Mouse (Mus musculus) adrenal gland, adult 18-20 months (tissue): ENCODE data around the gene Mau2. TPM values are rescaled to one million over a fixed set of nuclear protein-coding genes. Genes with fewer than 3 reads are reported as not detected.
"Not testable (repeated sequence)": the region's sequence is repeated elsewhere in the genome, so short reads cannot be mapped to it uniquely, and the experiment has no call there.

Experiments used
- DNase-seq, 2 experiments: peaks; one replicate each; pipeline ENCODE4 v3.0.0; 2021 to 2022; ENCODE audit warnings: low spot score in 2 of 2
- total RNA-seq, 2 experiments: library from RNA; stranded (reverse); gene quantifications; 1 replicate in 1 of 2; 2 replicates in 1 of 2; pipeline ENCODE4 v1.2.3; 2021

The Mau2 gene
- total RNA-seq, 2 experiments from 2014 or later: 48.8 to 55.7 TPM

GRCm38 (mm10) chr8:70030255-70030654 lies 12.3 kb downstream of the Mau2 start:
- DNase-seq: no peak

GRCm38 (mm10) chr8:70026151-70026550 lies 16.4 kb downstream of the Mau2 start:
- DNase-seq: no peak

- DNase-seq: no peak
Observed at GRCm38 (mm10) chr8:70023596-70023995, 18.9 kb downstream of the Mau2 start.

GRCm38 (mm10) chr8:70015017-70015416 lies 27.5 kb downstream of the Mau2 start:
- no peak for DNase-seq

DNA sequence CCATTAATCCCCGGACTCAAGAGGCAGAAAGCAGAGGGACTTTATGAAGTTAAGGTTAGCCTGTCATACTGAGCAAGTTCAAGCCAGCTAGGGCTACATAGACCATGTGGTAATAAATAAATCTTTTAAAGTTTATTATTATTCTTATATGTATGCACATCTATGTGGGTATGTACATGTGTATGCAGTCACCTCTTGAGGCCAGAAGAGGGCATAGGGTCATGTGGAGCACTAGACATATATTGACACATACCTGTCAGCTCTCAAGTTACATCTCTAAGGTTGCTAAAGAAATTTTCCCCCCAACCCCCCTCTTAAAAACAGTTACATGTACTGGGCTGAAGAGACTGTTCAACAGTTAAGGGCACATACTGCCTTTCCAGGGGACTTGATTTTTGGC lies 29.8 kb downstream of the Mau2 start:
- no peak for DNase-seq

GRCm38 (mm10) chr8:70012350-70012749 lies 30.2 kb downstream of the Mau2 start:
- no peak for DNase-seq

DNA sequence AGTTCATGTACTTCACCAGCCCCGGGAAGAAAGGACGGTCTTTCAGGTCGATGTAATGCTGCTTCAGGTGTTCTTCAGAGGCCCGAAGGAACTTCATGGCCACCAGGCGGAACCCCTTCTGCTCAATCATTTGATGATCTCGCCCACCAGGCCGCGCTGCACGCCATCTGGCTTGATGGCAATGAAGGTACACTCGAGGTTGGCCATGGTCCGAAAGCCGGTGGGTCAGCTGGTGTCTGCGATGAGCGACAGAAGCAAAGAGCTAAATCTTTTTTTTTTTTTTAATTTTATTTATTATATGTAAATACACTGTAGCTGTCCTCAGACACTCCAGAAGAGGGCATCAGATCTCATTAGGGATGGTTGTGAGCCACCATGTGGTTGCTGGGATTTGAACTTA lies 31.7 kb downstream of the Mau2 start:
- not testable (repeated sequence) for DNase-seq

DNA sequence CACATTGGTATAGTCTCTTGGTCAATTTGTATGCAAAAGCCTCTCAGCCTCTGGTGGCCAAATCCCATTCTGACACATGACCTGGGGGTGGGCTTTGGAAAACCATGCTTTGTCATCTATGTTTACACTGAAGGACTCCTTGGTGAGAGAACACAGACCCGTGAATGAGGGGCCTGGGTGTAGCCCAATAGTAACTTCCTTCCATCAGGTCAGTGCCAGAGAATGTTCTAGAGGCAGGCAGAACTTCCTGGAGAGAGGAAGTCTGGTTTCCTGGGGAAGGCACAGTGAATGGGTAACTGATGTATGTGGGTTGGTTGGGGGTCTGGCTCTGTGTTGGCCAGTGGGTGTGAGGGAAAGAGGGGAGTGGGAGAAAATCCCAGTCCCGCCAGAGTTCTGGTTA lies 37.4 kb downstream of the Mau2 start:
- no peak for DNase-seq

DNA sequence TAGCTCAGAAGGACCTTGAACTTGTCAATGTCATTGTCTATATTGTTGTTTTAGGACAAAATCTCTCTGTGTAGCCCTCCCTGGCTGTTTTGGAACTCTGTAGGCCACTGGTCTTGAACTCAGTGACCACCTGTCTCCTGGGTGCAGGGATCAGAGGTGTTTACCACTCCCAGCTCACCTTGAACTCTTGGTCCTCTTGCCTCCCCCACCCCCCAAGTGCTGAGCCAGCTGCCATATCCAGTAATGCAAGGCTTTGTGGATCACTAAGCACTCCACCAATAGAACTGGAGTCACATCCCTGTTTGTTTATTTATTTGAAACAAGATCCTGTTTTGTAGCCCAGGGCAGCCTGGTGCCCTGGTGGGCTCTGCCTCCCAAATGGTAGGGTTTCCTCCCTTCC lies 38.2 kb downstream of the Mau2 start:
- no peak for DNase-seq

- no peak for DNase-seq
Observed at GRCm38 (mm10) chr8:70003204-70003657, 39.3 kb downstream of the Mau2 start.

- not testable (repeated sequence) for DNase-seq
Observed at GRCm38 (mm10) chr8:70001892-70002191, 40.7 kb downstream of the Mau2 start.

DNA sequence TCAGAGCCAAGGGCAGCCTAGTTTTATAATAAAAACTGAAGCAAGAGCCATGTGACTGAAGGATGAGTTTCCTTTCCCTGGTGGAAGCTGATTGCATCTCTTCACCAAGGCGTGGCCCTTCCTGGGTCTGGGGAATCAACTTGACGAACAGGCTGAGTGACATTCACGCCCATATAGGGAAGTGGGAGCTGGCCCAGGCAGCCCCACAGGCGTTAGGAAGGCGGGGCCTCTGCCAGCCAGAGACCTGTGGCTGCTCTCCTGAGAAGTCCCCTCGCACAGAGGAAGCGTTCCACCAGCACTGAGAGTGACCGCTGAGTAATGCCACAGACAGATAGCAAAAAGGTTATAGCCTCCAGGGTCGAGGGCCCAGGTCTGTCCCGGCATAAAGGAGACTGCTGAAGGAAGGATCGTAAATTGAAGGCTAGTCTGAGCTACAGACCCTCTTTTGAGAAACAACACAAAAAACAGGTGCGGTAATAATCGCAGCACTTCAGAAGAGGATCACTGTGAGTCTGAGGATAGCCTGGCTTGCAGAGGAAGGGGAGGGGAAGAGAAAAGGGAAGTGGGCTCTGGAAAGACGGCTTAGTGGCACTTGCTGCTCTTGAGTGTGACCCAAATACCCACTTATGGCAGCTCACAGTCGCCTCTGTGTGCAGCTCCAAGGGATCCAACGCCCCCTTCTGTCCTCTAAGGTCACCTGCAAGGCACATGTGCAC lies 41.2 kb downstream of the Mau2 start:
- DNase-seq: peak; percentile 27 to 40

- no peak for DNase-seq
Observed at GRCm38 (mm10) chr8:70000226-70000625, 42.3 kb downstream of the Mau2 start.

DNA sequence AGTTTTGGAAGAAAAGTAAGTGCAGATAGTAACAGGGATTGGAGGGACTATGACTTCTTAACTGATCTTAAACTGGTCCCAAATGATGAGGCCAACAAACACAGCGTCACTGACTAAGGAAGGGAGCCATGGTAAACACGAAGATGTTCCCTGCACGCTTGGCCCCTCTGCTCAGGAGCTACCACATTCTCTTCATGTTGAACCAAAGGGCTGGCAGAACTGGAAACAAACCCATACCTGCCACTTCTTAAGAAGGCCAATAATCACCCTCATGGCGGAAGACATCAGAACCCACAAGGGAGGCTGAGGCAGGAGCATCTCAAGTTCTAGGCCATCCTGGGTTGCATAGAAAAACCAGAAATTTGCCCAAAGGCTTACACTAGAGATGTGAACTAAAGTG lies 43.3 kb downstream of the Mau2 start:
- no peak for DNase-seq

DNA sequence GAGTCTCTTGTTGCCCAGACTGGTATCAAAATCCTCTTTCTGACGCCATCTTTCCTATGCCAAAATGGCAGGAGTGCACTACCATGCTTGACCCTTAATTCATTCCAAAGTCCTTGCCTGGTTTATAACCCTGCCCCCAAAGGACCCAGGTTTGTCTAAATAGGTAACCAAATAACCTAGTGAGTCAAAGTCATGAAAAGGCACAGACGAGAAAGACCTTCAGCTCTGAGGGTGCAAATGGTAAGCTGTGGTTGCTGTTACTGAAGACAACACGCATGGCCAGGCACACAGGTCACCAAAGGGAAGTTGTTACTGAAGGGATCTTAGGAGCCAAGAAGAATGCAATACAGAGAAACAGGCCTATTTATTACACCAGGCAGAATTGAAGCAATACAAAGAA lies 43.8 kb downstream of the Mau2 start:
- DNase-seq: no peak

- DNase-seq: no peak
Observed at GRCm38 (mm10) chr8:69996589-69997285, 45.8 kb downstream of the Mau2 start.

GRCm38 (mm10) chr8:69995776-69996588 lies 46.6 kb downstream of the Mau2 start, which contains the start of gene Gatad2a:
Gene Gatad2a, minus strand, starts transcription at chr8:69996384.
- DNase-seq: peak; percentile 98 to 99

- DNase-seq: no peak
Observed at GRCm38 (mm10) chr8:69995422-69995775, 47.1 kb downstream of the Mau2 start.

GRCm38 (mm10) chr8:69988936-69989335 lies 53.6 kb downstream of the Mau2 start:
- not testable (repeated sequence) for DNase-seq

GRCm38 (mm10) chr8:69987744-69988143 lies 54.8 kb downstream of the Mau2 start:
- no peak for DNase-seq

- DNase-seq: no peak
Observed at GRCm38 (mm10) chr8:69984876-69985553, 57.5 kb downstream of the Mau2 start.
